8 mouse cellular contexts compared by ENCODE assay signal in genomic region chr4:135495397-135495791, GRCm38 (mm10). TPM values are rescaled to one million over a fixed set of nuclear protein-coding genes. Genes with fewer than 3 reads are reported as not detected.
DNase-seq lines count a peak whose midpoint lies in the region; ATAC-seq and TF ChIP-seq lines count a peak whose summit lies in the region.

No protein-coding gene starts in this region.

- H3K9ac ChIP-seq in CH12.LX (ENCODE audit: insufficient read depth, low read depth): no peak overlapping the region
- H3K9ac ChIP-seq in forebrain, embryonic 16.5 days (replicated peaks; ENCODE audit: low read depth, low read length): no peak overlapping the region
- H3K9ac ChIP-seq in liver, embryonic 16.5 days (ENCODE audit: low read depth, low read length): peak overlapping the region; percentile 63

- DNase-seq in heart, embryonic 10.5 days (ENCODE audit: low spot score): no peak
- no peak for DNase-seq in heart, postnatal 14 days
- DNase-seq in CH12.LX (ENCODE audit: extremely low read depth): no peak
- DNase-seq in right cerebral cortex, postnatal 10 days (ENCODE audit: low spot score in 2 of 2): no peak
- DNase-seq in urinary bladder, postnatal 4 days (ENCODE audit: low spot score in 2 of 2): no peak
- no peak for DNase-seq in left cerebral cortex, postnatal 25 days (ENCODE audit: low spot score in 2 of 2)

- TF ChIP-seq RAD21 in CH12.LX (IDR thresholded peaks at IDR 0.05; ENCODE audit: low read depth, low read length): no peak

- peak overlapping the region; percentile 88 for H3K4me3 ChIP-seq in heart, embryonic 10.5 days
- no peak overlapping the region for H3K4me3 ChIP-seq in CH12.LX (replicated peaks in 1 of 3; ENCODE audit: low read depth in 2 of 3, low read length in 2 of 3, poor library complexity in 1 of 3)
- peak overlapping the region; percentile 77 for H3K4me3 ChIP-seq in forebrain, embryonic 16.5 days (replicated peaks; ENCODE audit: low read length)
- H3K4me3 ChIP-seq in liver, embryonic 16.5 days (ENCODE audit: low read depth, low read length): peak overlapping the region; percentile 86

- H3K9me3 ChIP-seq in heart, embryonic 10.5 days: no peaks in the 10 kb centered on the region
- peaks cover under 1% of the 10 kb centered on the region for H3K9me3 ChIP-seq in CH12.LX (replicated peaks; ENCODE audit: low read length)
- H3K9me3 ChIP-seq in forebrain, embryonic 16.5 days (ENCODE audit: control insufficient read depth, low read length): no peaks in the 10 kb centered on the region
- H3K9me3 ChIP-seq in liver, embryonic 16.5 days (replicated peaks; ENCODE audit: control insufficient read depth, low read length): no peaks in the 10 kb centered on the region

- H3K27me3 ChIP-seq in heart, embryonic 10.5 days (ENCODE audit: insufficient read depth, poor library complexity, severe bottlenecking): no peaks in the 10 kb centered on the region
- H3K27me3 ChIP-seq in CH12.LX (replicated peaks): no peaks in the 10 kb centered on the region
- H3K27me3 ChIP-seq in forebrain, embryonic 16.5 days (replicated peaks; ENCODE audit: control insufficient read depth, insufficient read depth, low read length): 0 out of 2 replicates have a peak, but pooled peaks cover 6% of the 10 kb centered on the region
- H3K27me3 ChIP-seq in liver, embryonic 16.5 days (ENCODE audit: control insufficient read depth, insufficient read depth, low read depth, low read length): no peaks in the 10 kb centered on the region; the same call in 1 of the 2 replicates

- dilution Hi-C loops in CH12.LX (cut with MboI; ENCODE audit: extremely low pct_ligation_motif_present, extremely low pct_unique_long_range_greater_than_20kb, low sequenced_read_pairs): no loop called here

- peaks cover 23% of the 10 kb centered on the region for H3K4me1 ChIP-seq in heart, embryonic 10.5 days
- peaks cover 15 to 35% of the 10 kb centered on the region in 2 experiments for H3K4me1 ChIP-seq in CH12.LX (ENCODE audit: control insufficient read depth in 1 of 2, insufficient read depth in 2 of 2)
- peaks cover 7% of the 10 kb centered on the region for H3K4me1 ChIP-seq in forebrain, embryonic 16.5 days (replicated peaks; ENCODE audit: control insufficient read depth, insufficient read depth, low read length)
- peaks cover 14% of the 10 kb centered on the region for H3K4me1 ChIP-seq in liver, embryonic 16.5 days (ENCODE audit: control insufficient read depth, low read depth, low read length)

- intact Hi-C loops in heart, postnatal 14 days (cut with DNase I): loop anchor here (5.0 to 10.0 kb wide), 2 partner anchors 61 to 113 kb away; partner anchors contain the start of gene Rcan3
- intact Hi-C loops in left cerebral cortex, postnatal 25 days (cut with DNase I): no loop called here

- H3K4me2 ChIP-seq in CH12.LX (ENCODE audit: insufficient read depth, low read depth, poor library complexity, severe bottlenecking): peak overlapping the region; percentile 74; the same call in 1 of the 2 replicates
- peak overlapping the region; percentile 92 for H3K4me2 ChIP-seq in forebrain, embryonic 16.5 days (ENCODE audit: low read length)
- H3K4me2 ChIP-seq in liver, embryonic 16.5 days (ENCODE audit: low read depth, low read length): peak overlapping the region; percentile 96

- no peak for ATAC-seq in forebrain, embryonic 16.5 days
- no peak for ATAC-seq in liver, embryonic 16.5 days (ENCODE audit: low read depth)

- 0 out of 2 replicates have a peak, but pooled peaks cover 2% of the 10 kb centered on the region for H3K36me3 ChIP-seq in heart, embryonic 10.5 days
- H3K36me3 ChIP-seq in CH12.LX (replicated peaks in 1 of 2; ENCODE audit: control insufficient read depth in 1 of 2, insufficient read depth in 1 of 2, low read length in 1 of 2): peaks cover 12 to 18% of the 10 kb centered on the region in 2 experiments
- no peaks in the 10 kb centered on the region for H3K36me3 ChIP-seq in forebrain, embryonic 16.5 days (ENCODE audit: control insufficient read depth, insufficient read depth)
- H3K36me3 ChIP-seq in liver, embryonic 16.5 days (ENCODE audit: control insufficient read depth, insufficient read depth): no peaks in the 10 kb centered on the region

- WGBS in heart, embryonic 10.5 days: 17% methylated on average over 9 of the region's 9 CpGs
- WGBS in forebrain, embryonic 16.5 days: 12% methylated on average over 9 of the region's 9 CpGs
- WGBS in liver, embryonic 16.5 days (ENCODE audit: insufficient replicate concordance): 18% methylated on average over 9 of the region's 9 CpGs

- no peak for TF ChIP-seq EP300 in CH12.LX (IDR thresholded peaks at IDR 0.05; ENCODE audit: low read length)

- in situ Hi-C loops in CH12.LX (cut with MboI; ENCODE audit: low pct_ligation_motif_present, low pct_unique_long_range_greater_than_20kb, low sequenced_read_pairs): loop anchor here (10.0 kb wide), 1 partner anchor 111 kb away; no protein-coding TSS in a partner anchor

- H3K79me2 ChIP-seq in CH12.LX (replicated peaks; ENCODE audit: control insufficient read depth, extremely low read depth, insufficient read depth, poor library complexity, severe bottlenecking): no peaks in the 10 kb centered on the region

- TF ChIP-seq POLR2A in CH12.LX (IDR thresholded peaks at IDR 0.05; ENCODE audit: low read depth, low read length): no peak

- no peak for TF ChIP-seq CTCF in CH12.LX (conservative IDR thresholded peaks at IDR 0.05 in 1 of 2, IDR thresholded peaks at IDR 0.05 in 1 of 2; ENCODE audit: low read depth in 2 of 2, low read length in 2 of 2)

- H3K27ac ChIP-seq in heart, embryonic 10.5 days: peak overlapping the region; percentile 80; the same call in 1 of the 2 replicates
- no peak overlapping the region for H3K27ac ChIP-seq in CH12.LX (ENCODE audit: insufficient read depth, low read depth)
- H3K27ac ChIP-seq in forebrain, embryonic 16.5 days (ENCODE audit: low read length): no peak overlapping the region
- H3K27ac ChIP-seq in liver, embryonic 16.5 days (ENCODE audit: low read length): no peak overlapping the region

TF ChIP-seq in CH12.LX, 34 proteins besides CTCF, POLR2A, EP300 and RAD21:
- TF ChIP-seq IRF4 (IDR thresholded peaks at IDR 0.05; ENCODE audit: low read depth, low read length) (no peak), KAT2A (IDR thresholded peaks at IDR 0.05; ENCODE audit: insufficient replicate concordance, low read length) (no peak), BHLHE40 (IDR thresholded peaks at IDR 0.05; ENCODE audit: low read depth, low read length) (no peak), GABPA (IDR thresholded peaks at IDR 0.05; ENCODE audit: insufficient replicate concordance, low read depth, low read length) (no peak), E2F4 (IDR thresholded peaks at IDR 0.05; ENCODE audit: insufficient replicate concordance, low read depth, low read length) (no peak), MAFK (IDR thresholded peaks at IDR 0.05; ENCODE audit: insufficient replicate concordance, low read length) (no peak), PAX5 (IDR thresholded peaks at IDR 0.05; ENCODE audit: low read length) (no peak), ZKSCAN1 (IDR thresholded peaks at IDR 0.05; ENCODE audit: borderline replicate concordance, low read depth, low read length) (no peak)

RNA-seq across cellular contexts. Expression of gene Nipal3, which starts 0.6 kb away (rescaled TPM):
- 2.0 and 3.1 TPM in 2 replicates for polyA plus RNA-seq in heart, embryonic 10.5 days (2016; fragmentation: Nextera tagmentation; extraction: Ambion mirVana)
- total RNA-seq in heart, postnatal 14 days (2021): 10 to 100 TPM; 29.3 to 34.0 TPM
- total RNA-seq in CH12.LX (2012; rRNA removed): 6.4 and 12.0 TPM in 2 replicates
- total RNA-seq in CH12.LX (2014; rRNA removed): 4.0 and 4.5 TPM in 2 replicates
- 6.0 and 6.4 TPM in 2 replicates for polyA plus RNA-seq in CH12.LX (2012; ENCODE audit: insufficient read length, low read depth)
- polyA plus RNA-seq in forebrain, embryonic 16.5 days (2015; fragmentation: Nextera tagmentation; extraction: Ambion mirVana): 5.9 and 6.1 TPM in 2 replicates
- polyA plus RNA-seq in liver, embryonic 16.5 days (2015; fragmentation: Nextera tagmentation; extraction: Ambion mirVana): 2.7 and 3.2 TPM in 2 replicates
- 100 to 1,000 TPM; 104 TPM for total RNA-seq in left cerebral cortex, postnatal 25 days (2021)

RNA-seq across cellular contexts. Expression of gene Stpg1, which starts 0.8 kb away (rescaled TPM):
- 0.11 and 0.23 TPM in 2 replicates for polyA plus RNA-seq in heart, embryonic 10.5 days (2016; fragmentation: Nextera tagmentation; extraction: Ambion mirVana)
- total RNA-seq in heart, postnatal 14 days (2021): under 1 TPM in 1 of 2 experiments, not detected in 1; 0.39 TPM
- total RNA-seq in CH12.LX (2012; rRNA removed): not detected in 2 replicates
- total RNA-seq in CH12.LX (2014; rRNA removed): not detected in 2 replicates
- not detected in 2 replicates for polyA plus RNA-seq in CH12.LX (2012; ENCODE audit: insufficient read length, low read depth)
- polyA plus RNA-seq in forebrain, embryonic 16.5 days (2015; fragmentation: Nextera tagmentation; extraction: Ambion mirVana): 0.14 TPM in 1 of 2 replicates, not detected in the other
- not detected in 2 replicates for polyA plus RNA-seq in liver, embryonic 16.5 days (2015; fragmentation: Nextera tagmentation; extraction: Ambion mirVana)
- 1 to 10 TPM; 1.3 to 1.8 TPM for total RNA-seq in left cerebral cortex, postnatal 25 days (2021)

Comparison
In these comparisons a context has a peak if more than half of its experiments do, and no peak if none do; other contexts are left out.
1. H3K4me3 ChIP-seq: peak in heart, embryonic 10.5 days (single experiment), forebrain, embryonic 16.5 days (single experiment) and liver, embryonic 16.5 days (single experiment); none in CH12.LX (0 of 3).
2. Peak in every context shown above with its lines, with median percentiles within 50 percentile points of each other: H3K4me2 ChIP-seq.